Mouse (Mus musculus): Measurements from ENCODE around the gene Gm27021. TPM values are rescaled to one million over a fixed set of nuclear protein-coding genes. Genes with fewer than 3 reads are reported as not detected.
A peak's percentile ranks its signal among the peaks of the same experiment; 100 is the strongest.

The Gm27021 gene
- polyA plus RNA-seq, 1 experiment from 2014 or later: 5.2 TPM

DNA sequence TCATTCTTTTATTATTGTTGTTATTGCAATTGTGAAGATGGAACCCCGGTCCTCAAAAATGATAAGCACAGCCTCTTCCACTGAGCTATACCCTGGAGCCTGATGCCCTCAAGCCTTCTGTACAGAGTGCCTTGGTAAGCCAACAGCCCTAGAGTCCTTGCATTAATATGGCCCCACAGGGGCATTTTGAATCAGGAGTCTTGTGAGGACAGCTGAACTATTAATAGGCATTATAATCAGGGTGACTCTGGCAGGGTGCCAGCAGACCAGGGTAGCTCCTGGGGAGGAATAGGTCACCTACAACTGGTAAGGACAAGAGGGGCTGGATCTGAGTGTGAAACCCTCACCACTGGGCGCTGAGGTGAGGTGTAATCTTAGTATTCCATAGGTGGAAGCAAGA is 78.0 kb downstream of the Gm27021 start:
- Histone ChIP-seq H3K9me3 (replicated peaks) (no peaks in the 10 kb centered on the region), H3K4me3 (replicated peaks) (peak overlapping the region; percentile 61), H3K36me3 (no peaks in the 10 kb centered on the region), H3K27ac (replicated peaks) (peak overlapping the region; percentile 67), H3K27me3 (replicated peaks) (no peaks in the 10 kb centered on the region), H3K9ac (replicated peaks) (peak overlapping the region; percentile 50), H3K4me2 (peak overlapping the region; percentile 99), H3K4me1 (peaks cover 24% of the 10 kb centered on the region)
- 54% methylated on average over 2 of the region's 2 CpGs for WGBS
- ATAC-seq (ENCODE audit: low FRiP score): no peak

DNA sequence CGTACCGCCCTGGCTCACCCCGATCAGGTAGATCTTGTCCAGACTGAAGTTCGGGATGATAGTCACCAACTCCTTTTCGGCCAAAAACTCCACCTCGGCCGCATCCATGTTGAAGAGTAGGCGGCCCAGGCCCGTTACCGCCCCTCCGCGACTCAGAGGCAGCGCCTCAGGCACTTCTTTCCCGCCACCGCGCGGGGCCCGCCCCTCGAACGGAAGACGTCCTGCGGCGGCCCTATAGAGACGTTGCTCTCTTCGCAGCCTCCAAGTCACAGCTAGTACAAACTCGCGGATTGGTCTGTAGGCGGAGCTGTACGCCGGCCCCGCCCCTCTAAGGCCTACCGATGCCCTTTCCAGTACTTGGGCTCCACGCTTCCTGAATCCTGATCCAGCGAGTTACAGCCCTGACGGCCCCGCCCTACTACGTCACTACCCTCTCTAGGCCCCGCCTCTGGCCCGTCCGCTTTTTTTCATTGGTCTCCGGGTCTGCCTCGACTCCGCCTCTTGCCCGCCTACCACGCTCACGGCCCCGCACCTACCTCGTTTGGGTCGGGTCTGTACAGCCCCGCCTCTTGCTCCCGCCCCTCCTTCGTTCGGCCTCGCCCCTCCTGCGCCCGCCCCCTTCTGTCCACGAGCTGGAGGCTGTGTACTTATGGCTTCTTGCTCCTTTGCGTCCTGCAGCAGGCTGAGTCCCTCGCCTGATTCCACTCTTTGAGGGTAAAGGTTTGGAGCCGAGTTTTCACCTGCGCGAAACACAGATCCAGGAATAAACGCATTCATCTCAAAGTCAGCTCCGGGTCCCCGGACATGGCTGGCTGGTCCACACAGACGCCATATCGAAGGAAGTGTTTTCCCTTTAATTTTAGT is 78.7 kb downstream of the Gm27021 start, which contains the start of gene Gins2:
Gene Gins2 (minus strand): TSS at position 397 of the 864 bp plus-strand sequence.
- Histone ChIP-seq H3K36me3 (no peaks in the 10 kb centered on the region), H3K27me3 (replicated peaks) (no peaks in the 10 kb centered on the region), H3K4me1 (peaks cover 24% of the 10 kb centered on the region), H3K27ac (replicated peaks) (peak within 1 kb of the TSS; percentile 67), H3K4me2 (peak within 1 kb of the TSS; percentile 99), H3K9ac (replicated peaks) (peak within 1 kb of the TSS; percentile 54), H3K4me3 (replicated peaks) (peak within 1 kb of the TSS; percentile 61), H3K9me3 (replicated peaks) (no peaks in the 10 kb centered on the region)
- under 1% methylated on average over 67 of the region's 67 CpGs for WGBS
- peak; percentile 98 for ATAC-seq (ENCODE audit: low FRiP score)

DNA sequence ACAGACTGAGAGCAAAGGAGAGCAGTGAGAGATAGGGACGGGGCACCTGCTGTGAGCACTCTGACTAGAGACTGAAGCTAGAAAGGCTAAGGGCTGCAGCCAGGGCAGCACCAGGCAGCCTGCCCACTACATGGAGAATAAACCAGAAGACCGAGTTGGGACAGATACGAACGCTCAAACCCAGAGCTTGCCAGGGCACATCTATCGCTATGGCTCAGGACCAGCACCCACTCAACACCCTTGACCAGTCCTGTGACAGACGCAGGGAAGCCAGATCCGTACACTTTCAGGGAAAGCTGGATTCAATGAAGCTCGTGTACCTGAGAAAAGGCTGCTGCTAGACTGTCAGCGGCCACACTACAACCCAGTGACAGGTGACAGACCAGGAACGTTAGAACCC is 82.4 kb downstream of the Gm27021 start:
- 91% methylated on average over 10 of the region's 10 CpGs for WGBS
- Histone ChIP-seq H3K4me2 (no peak overlapping the region), H3K4me1 (peaks cover 21% of the 10 kb centered on the region), H3K27me3 (replicated peaks) (no peaks in the 10 kb centered on the region), H3K9me3 (replicated peaks) (no peaks in the 10 kb centered on the region), H3K4me3 (replicated peaks) (no peak overlapping the region), H3K9ac (replicated peaks) (no peak overlapping the region), H3K36me3 (peaks cover 11% of the 10 kb centered on the region), H3K27ac (replicated peaks) (no peak overlapping the region)
- ATAC-seq (ENCODE audit: low FRiP score): no peak

DNA sequence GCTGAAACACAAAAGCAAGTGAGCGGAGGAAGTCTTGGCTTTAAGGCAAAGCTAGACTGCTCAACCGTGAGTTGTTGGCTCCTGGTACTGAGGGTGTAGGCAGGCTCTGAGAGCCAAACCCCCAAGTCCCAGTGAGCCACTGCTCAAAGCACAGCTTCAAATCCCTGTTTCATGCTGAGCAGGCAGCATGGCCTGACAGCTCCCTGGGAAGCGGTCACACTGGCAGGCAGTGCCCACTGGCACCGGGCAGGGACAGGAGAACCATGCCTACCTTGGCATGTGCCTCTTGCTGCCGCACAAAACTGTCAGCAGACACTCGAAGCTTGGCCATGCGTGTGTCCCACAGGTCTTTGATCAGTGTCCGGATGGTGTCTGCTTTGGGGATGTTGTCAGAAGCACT is 86.1 kb downstream of the Gm27021 start:
- Histone ChIP-seq H3K9ac (replicated peaks) (no peak overlapping the region), H3K9me3 (replicated peaks) (no peaks in the 10 kb centered on the region), H3K4me3 (replicated peaks) (no peak overlapping the region), H3K4me2 (no peak overlapping the region), H3K36me3 (peaks cover 41% of the 10 kb centered on the region), H3K27me3 (replicated peaks) (no peaks in the 10 kb centered on the region), H3K4me1 (no peaks in the 10 kb centered on the region), H3K27ac (replicated peaks) (no peak overlapping the region)
- WGBS: 90% methylated on average over 8 of the region's 8 CpGs
- ATAC-seq (ENCODE audit: low FRiP score): no peak

DNA sequence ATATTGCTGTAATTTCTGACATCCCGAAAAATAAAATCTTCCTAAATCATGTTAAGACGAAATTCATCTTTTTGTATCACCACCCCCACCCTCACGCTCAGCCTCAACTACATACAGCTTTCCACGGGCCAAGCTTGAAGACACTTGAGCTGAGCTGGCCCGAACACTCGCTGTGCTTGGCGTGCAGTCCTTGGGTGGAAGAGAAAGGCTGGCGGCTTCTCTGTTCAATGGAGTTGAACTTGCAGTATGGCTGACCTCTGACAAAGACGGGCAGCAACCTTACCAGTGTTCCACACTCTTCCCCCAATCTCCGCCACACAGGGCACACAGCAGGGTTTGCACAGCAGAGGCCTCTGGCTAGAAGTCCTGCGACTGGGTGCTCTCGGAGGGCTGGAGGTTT is 86.5 kb downstream of the Gm27021 start:
- Histone ChIP-seq H3K27ac (replicated peaks) (no peak overlapping the region), H3K4me2 (no peak overlapping the region), H3K9ac (replicated peaks) (no peak overlapping the region), H3K9me3 (replicated peaks) (no peaks in the 10 kb centered on the region), H3K4me1 (no peaks in the 10 kb centered on the region), H3K36me3 (peaks cover 46% of the 10 kb centered on the region), H3K4me3 (replicated peaks) (no peak overlapping the region), H3K27me3 (replicated peaks) (no peaks in the 10 kb centered on the region)
- WGBS: 89% methylated on average over 12 of the region's 12 CpGs
- no peak for ATAC-seq (ENCODE audit: low FRiP score)

DNA sequence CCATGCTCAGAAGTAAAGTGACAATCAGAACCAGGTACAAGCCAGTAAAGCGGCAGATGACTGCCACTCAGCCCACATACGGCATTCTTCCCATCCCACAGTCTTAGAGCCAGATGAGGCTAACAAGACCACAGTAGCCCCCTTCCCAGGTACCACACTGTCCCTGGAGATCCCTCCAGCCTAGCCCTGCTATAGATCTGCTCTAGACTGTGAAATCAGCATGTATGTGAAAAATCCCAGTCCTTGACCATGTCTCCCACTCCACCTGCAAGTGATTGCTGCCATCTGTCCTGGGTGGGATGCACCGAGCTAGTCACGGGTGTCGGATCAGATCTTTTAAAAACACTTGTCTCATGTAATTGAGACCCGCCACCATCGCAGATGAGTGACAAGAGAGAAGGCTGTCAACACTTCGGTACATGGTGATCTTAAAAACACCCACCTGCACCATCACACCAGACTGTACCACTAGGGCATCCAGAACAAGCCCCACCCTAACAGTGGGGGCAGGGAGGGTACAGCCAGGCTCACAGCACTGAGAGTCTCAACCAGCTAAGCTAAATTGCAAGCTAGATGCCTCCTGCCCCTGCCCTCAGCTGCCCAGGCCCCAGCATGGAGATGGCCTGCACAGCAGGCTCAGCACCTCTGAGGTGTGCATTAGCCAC is 87.4 kb downstream of the Gm27021 start:
- Histone ChIP-seq H3K27me3 (replicated peaks) (no peaks in the 10 kb centered on the region), H3K9me3 (replicated peaks) (no peaks in the 10 kb centered on the region), H3K4me2 (no peak overlapping the region), H3K4me1 (peaks cover 5% of the 10 kb centered on the region; the same call in 1 of the 2 replicates), H3K36me3 (peaks cover 54% of the 10 kb centered on the region), H3K9ac (replicated peaks) (no peak overlapping the region), H3K4me3 (replicated peaks) (no peak overlapping the region), H3K27ac (replicated peaks) (no peak overlapping the region)
- no peak for ATAC-seq (ENCODE audit: low FRiP score)
- WGBS: 91% methylated on average over 8 of the region's 8 CpGs

DNA sequence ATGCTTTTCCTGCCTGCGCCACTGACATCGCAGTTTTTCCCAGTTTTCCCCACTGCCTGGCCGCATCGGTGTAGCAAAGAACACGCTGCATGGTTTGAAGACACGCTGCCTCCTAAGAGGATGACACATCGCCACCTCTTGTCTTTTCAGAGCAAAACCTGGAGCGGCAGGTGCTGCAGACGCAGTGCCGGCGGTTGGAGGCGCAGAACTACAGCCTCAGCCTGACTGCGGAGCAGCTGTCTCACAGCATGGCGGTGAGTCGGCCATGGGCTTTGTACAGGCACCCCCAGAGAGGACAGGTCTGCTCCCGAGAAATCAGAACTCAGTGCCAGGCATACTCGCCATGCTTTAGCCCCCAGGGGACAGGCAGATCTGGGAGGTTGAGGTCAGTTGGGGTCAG is 90.1 kb downstream of the Gm27021 start:
- 86% methylated on average over 17 of the region's 17 CpGs for WGBS
- H3K9me3 ChIP-seq (replicated peaks): no peaks in the 10 kb centered on the region
- H3K27me3 ChIP-seq (replicated peaks): no peaks in the 10 kb centered on the region
- H3K4me1 ChIP-seq: peaks cover 5% of the 10 kb centered on the region; the same call in 1 of the 2 replicates
- no peak overlapping the region for H3K27ac ChIP-seq (replicated peaks)
- no peak overlapping the region for H3K4me2 ChIP-seq
- no peak overlapping the region for H3K4me3 ChIP-seq (replicated peaks)
- no peak overlapping the region for H3K9ac ChIP-seq (replicated peaks)
- ATAC-seq (ENCODE audit: low FRiP score): no peak
- peaks cover 81% of the 10 kb centered on the region for H3K36me3 ChIP-seq

DNA sequence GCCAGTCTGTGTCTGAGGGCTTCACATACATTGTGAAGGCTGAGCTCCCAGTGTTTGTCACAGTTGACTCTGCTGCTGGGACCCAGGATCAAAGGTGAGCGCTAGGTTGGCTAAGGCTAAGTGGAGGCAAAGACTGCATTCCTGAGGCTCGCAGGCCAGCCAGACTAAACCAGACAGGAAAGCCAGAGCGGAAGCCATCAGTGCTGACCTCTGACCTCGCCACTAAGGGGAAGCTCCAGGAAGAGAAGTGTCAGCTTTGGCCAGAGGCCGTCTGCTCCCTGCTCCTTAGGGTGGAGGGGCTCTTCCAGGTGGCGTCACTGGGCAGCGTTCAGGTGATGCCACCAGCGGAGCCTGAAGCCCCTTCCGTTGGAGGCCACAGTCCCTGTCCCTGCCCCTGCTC is 92.1 kb downstream of the Gm27021 start:
- Histone ChIP-seq H3K36me3 (peaks cover 89% of the 10 kb centered on the region), H3K27me3 (replicated peaks) (no peaks in the 10 kb centered on the region), H3K4me2 (no peak overlapping the region), H3K27ac (replicated peaks) (no peak overlapping the region), H3K4me3 (replicated peaks) (no peak overlapping the region), H3K4me1 (peaks cover 6% of the 10 kb centered on the region), H3K9ac (replicated peaks) (no peak overlapping the region), H3K9me3 (replicated peaks) (no peaks in the 10 kb centered on the region)
- WGBS: 79% methylated on average over 9 of the region's 9 CpGs
- ATAC-seq (ENCODE audit: low FRiP score): no peak

DNA sequence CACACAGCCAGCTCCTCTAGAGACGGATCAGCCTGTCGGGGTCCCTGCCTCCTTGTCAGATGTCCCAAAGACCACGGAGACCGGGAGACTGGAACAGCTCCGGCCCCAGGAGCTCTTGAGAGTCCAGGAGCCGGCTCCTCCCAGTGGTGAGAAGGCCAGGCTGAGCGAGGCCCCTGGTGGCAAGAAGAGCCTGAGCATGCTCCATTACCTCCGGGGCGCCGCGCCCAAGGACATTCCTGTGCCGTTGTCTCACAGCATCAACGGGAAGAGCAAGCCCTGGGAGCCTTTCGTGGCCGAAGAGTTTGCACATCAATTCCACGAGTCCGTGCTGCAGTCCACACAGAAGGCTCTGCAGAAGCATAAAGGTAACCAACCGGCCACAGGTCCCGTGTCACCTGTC is 92.9 kb downstream of the Gm27021 start:
- 75% methylated on average over 19 of the region's 19 CpGs for WGBS
- H3K9me3 ChIP-seq (replicated peaks): no peaks in the 10 kb centered on the region
- H3K4me2 ChIP-seq: no peak overlapping the region
- no peak overlapping the region for H3K9ac ChIP-seq (replicated peaks)
- H3K4me3 ChIP-seq (replicated peaks): no peak overlapping the region
- peaks cover 14% of the 10 kb centered on the region for H3K4me1 ChIP-seq
- no peak overlapping the region for H3K27ac ChIP-seq (replicated peaks)
- ATAC-seq (ENCODE audit: low FRiP score): no peak
- peaks cover 83% of the 10 kb centered on the region for H3K36me3 ChIP-seq
- no peaks in the 10 kb centered on the region for H3K27me3 ChIP-seq (replicated peaks)

DNA sequence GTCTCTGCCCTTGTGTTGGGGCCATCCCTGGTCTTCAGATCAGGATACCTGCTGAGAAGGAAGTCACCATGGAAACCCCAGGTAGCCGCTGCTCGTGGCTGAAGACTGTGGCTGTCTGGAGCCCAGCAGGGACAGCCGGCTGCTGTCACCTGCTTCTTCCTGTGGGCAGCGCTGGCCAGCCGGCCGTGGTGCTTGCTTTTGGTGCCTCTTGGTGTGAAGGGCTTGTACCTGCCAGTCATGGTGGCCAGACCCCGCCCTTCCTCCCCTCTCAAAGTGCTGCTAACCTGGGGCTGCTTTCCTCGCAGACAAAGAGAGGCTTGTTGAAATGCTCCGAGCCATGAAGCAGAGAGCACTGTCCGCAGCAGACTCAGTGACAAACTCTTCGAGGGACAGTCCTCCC is 94.0 kb downstream of the Gm27021 start:
- 76% methylated on average over 11 of the region's 11 CpGs for WGBS
- H3K4me1 ChIP-seq: peaks cover 15% of the 10 kb centered on the region
- no peaks in the 10 kb centered on the region for H3K27me3 ChIP-seq (replicated peaks)
- no peak for ATAC-seq (ENCODE audit: low FRiP score)
- H3K36me3 ChIP-seq: peaks cover 85% of the 10 kb centered on the region
- H3K27ac ChIP-seq (replicated peaks): no peak overlapping the region
- no peak overlapping the region for H3K9ac ChIP-seq (replicated peaks)
- H3K4me3 ChIP-seq (replicated peaks): no peak overlapping the region
- no peaks in the 10 kb centered on the region for H3K9me3 ChIP-seq (replicated peaks)
- H3K4me2 ChIP-seq: no peak overlapping the region

DNA sequence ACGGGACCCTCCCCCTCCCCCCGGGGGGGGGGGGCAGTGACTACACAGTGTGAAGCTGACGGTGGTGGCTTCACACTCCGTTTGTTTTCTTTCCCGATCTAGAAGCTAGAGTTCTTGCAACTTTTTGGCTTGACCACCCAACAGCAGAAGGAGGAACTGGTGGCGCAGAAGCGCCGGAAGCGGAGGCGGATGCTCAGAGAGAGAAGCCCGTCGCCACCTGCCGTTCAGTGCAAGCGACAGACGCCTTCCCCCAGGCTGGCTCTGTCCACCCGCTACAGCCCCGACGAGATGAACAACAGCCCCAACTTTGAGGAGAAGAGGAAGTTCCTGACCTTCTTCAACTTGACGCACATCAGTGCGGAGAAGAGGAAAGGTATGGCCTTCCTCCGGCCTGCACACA is 95.3 kb downstream of the Gm27021 start:
- 83% methylated on average over 21 of the region's 21 CpGs for WGBS
- Histone ChIP-seq H3K27ac (replicated peaks) (no peak overlapping the region), H3K9ac (replicated peaks) (no peak overlapping the region), H3K4me3 (replicated peaks) (no peak overlapping the region), H3K36me3 (peaks cover 91% of the 10 kb centered on the region), H3K4me1 (peaks cover 15% of the 10 kb centered on the region), H3K27me3 (replicated peaks) (no peaks in the 10 kb centered on the region), H3K4me2 (no peak overlapping the region), H3K9me3 (replicated peaks) (no peaks in the 10 kb centered on the region)
- no peak for ATAC-seq (ENCODE audit: low FRiP score)

DNA sequence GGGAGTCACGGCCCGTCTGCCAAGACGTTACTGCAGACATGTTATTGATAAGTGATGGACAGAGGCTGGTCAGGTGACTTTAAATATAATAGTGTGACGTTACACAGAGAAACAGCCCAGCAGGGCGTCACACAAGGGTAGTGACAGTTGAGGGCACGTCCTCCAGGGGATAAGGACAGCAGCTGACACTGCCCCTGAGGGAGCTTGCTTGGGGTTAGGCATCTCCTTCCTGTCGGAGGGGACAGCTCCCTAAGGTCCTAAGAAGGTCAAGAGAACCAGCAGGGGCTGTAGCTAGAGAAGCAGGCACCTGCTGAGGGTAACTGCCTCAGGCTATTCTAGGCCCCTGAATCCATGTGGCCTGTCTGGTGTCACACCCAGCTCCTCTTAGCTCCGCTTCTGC is 96.3 kb downstream of the Gm27021 start:
- Histone ChIP-seq H3K4me2 (no peak overlapping the region), H3K9ac (replicated peaks) (no peak overlapping the region), H3K36me3 (peaks cover 91% of the 10 kb centered on the region), H3K9me3 (replicated peaks) (no peaks in the 10 kb centered on the region), H3K27ac (replicated peaks) (no peak overlapping the region), H3K4me1 (peaks cover 20% of the 10 kb centered on the region), H3K4me3 (replicated peaks) (no peak overlapping the region), H3K27me3 (replicated peaks) (no peaks in the 10 kb centered on the region)
- no peak for ATAC-seq (ENCODE audit: low FRiP score)
- WGBS: 81% methylated on average over 8 of the region's 8 CpGs

Data from neural tube, embryonic 15.5 days (tissue).